Comparison of ENCODE assay signal across 23 mouse cellular contexts in genomic region chr8:85065213-85065612, GRCm38 (mm10). TPM values are rescaled to one million over a fixed set of nuclear protein-coding genes. Genes with fewer than 3 reads are reported as not detected.
A peak's percentile ranks its signal among the peaks of the same experiment; 100 is the strongest.
DNase-seq lines count a peak whose midpoint lies in the region; ATAC-seq and TF ChIP-seq lines count a peak whose summit lies in the region.
"Had no signal": no experiment of that assay in that cellular context is flagged by ENCODE, and none has a peak within 500 bp of the region (broad histone marks: within the 10 kb centered on the region; RNA-seq: fewer than 3 reads in every experiment).

No protein-coding gene starts in this region.

- no peak for TF ChIP-seq CTCF in kidney, adult 2 months (conservative IDR thresholded peaks at IDR 0.05; ENCODE audit: insufficient read depth, insufficient read length, low read depth, low read length)
- no peak for TF ChIP-seq CTCF in liver, embryonic 14.5 days (IDR thresholded peaks at IDR 0.05; ENCODE audit: low read depth)
- TF ChIP-seq CTCF in thymus, adult 2 months (IDR thresholded peaks at IDR 0.05; ENCODE audit: borderline replicate concordance, control insufficient read depth, extremely low read depth, insufficient read depth, low read length, poor library complexity), result no peak

- WGBS in intestine, embryonic 15.5 days, result 18% methylated on average over 2 of the region's 2 CpGs
- 20% methylated on average over 2 of the region's 2 CpGs for WGBS in kidney, adult 2 months
- 46% methylated on average over 2 of the region's 2 CpGs for WGBS in liver, embryonic 14.5 days (ENCODE audit: insufficient replicate concordance)
- WGBS in thymus, adult 2 months, result 91% methylated on average over 2 of the region's 2 CpGs

- ATAC-seq in intestine, embryonic 15.5 days, result peak; percentile 48
- peak; percentile 32; the same call in 1 of the 2 replicates for ATAC-seq in liver, embryonic 14.5 days (ENCODE audit: insufficient read depth)
- ATAC-seq: forebrain, embryonic 16.5 days had no signal

- no peak overlapping the region for H3K4me2 ChIP-seq in intestine, embryonic 15.5 days (replicated peaks)
- no peak overlapping the region for H3K4me2 ChIP-seq in liver, embryonic 14.5 days (ENCODE audit: low read depth)
- H3K4me2 ChIP-seq: embryonic facial prominence, embryonic 15.5 days; heart, embryonic 15.5 days; limb, embryonic 15.5 days had no signal

- H3K27ac ChIP-seq in intestine, embryonic 15.5 days, result no peak overlapping the region
- no peak overlapping the region for H3K27ac ChIP-seq in kidney, adult 2 months (ENCODE audit: insufficient read depth, low read depth, low read length)
- no peak overlapping the region for H3K27ac ChIP-seq in liver, embryonic 14.5 days
- H3K27ac ChIP-seq in thymus, adult 2 months (ENCODE audit: control insufficient read depth, insufficient read depth, low read length), result no peak overlapping the region
- H3K27ac ChIP-seq: embryonic facial prominence, embryonic 15.5 days; heart, embryonic 15.5 days; limb, embryonic 15.5 days had no signal

- no peaks in the 10 kb centered on the region for H3K9me3 ChIP-seq in intestine, embryonic 15.5 days
- no peaks in the 10 kb centered on the region for H3K9me3 ChIP-seq in liver, embryonic 14.5 days (ENCODE audit: control insufficient read depth, low read length)
- H3K9me3 ChIP-seq: embryonic facial prominence, embryonic 15.5 days; heart, embryonic 15.5 days; limb, embryonic 15.5 days; megakaryocyte, embryonic 14.5 days had no signal

- no peak for TF ChIP-seq POLR2A in kidney, adult 2 months (IDR thresholded peaks at IDR 0.05; ENCODE audit: low read depth, low read length)
- no peak for TF ChIP-seq POLR2A in thymus, adult 2 months (IDR thresholded peaks at IDR 0.05; ENCODE audit: control insufficient read depth, extremely low read depth, insufficient read depth, low read length, poor library complexity)

- H3K9ac ChIP-seq in intestine, embryonic 15.5 days, result no peak overlapping the region
- no peak overlapping the region for H3K9ac ChIP-seq in liver, embryonic 14.5 days (replicated peaks)
- H3K9ac ChIP-seq: embryonic facial prominence, embryonic 15.5 days; heart, embryonic 15.5 days; limb, embryonic 15.5 days had no signal

- TF ChIP-seq EP300 in liver, embryonic 14.5 days (IDR thresholded peaks at IDR 0.05; ENCODE audit: low read depth), result no peak

- peak; percentile 95 for DNase-seq in kidney, adult 2 months
- DNase-seq in kidney, postnatal 36 days, result peak; percentile 89 to 93
- DNase-seq in liver, embryonic 14.5 days (ENCODE audit: low read depth in 3 of 3, low spot score in 3 of 3), result no peak
- no peak for DNase-seq in ovary, postnatal 10 days (ENCODE audit: low spot score)
- DNase-seq in retina, embryonic 14.5 days (ENCODE audit: low spot score), result no peak
- DNase-seq in spleen, adult 18-20 months, result no peak
- no peak for DNase-seq in thymus, adult 2 months
- DNase-seq: adrenal gland, postnatal 25 days; cerebellum, adult 11-12 months; cerebellum, postnatal 25 days; gastrocnemius, postnatal 36 days; lung, postnatal 14 days; midbrain, embryonic 14.5 days; thymus, postnatal 14 days had no signal

- no peaks in the 10 kb centered on the region for H3K36me3 ChIP-seq in intestine, embryonic 15.5 days
- H3K36me3 ChIP-seq in kidney, adult 2 months (ENCODE audit: control insufficient read depth, insufficient read depth, low read length), result no peaks in the 10 kb centered on the region
- H3K36me3 ChIP-seq in liver, embryonic 14.5 days (replicated peaks; ENCODE audit: control insufficient read depth, insufficient read depth, low read depth), result no peaks in the 10 kb centered on the region
- H3K36me3 ChIP-seq in thymus, adult 2 months (ENCODE audit: control insufficient read depth, insufficient read depth, low read length), result no peaks in the 10 kb centered on the region

- H3K27me3 ChIP-seq in intestine, embryonic 15.5 days (replicated peaks), result no peaks in the 10 kb centered on the region
- no peaks in the 10 kb centered on the region for H3K27me3 ChIP-seq in kidney, adult 2 months (replicated peaks; ENCODE audit: control insufficient read depth, insufficient read depth, low read length)
- H3K27me3 ChIP-seq in liver, embryonic 14.5 days (ENCODE audit: control insufficient read depth, insufficient read depth, low read length), result no peaks in the 10 kb centered on the region
- no peaks in the 10 kb centered on the region for H3K27me3 ChIP-seq in thymus, adult 2 months (ENCODE audit: control insufficient read depth, insufficient read depth, low read length)
- H3K27me3 ChIP-seq: embryonic facial prominence, embryonic 15.5 days; heart, embryonic 15.5 days; limb, embryonic 15.5 days had no signal

- H3K4me3 ChIP-seq in intestine, embryonic 15.5 days (replicated peaks), result no peak overlapping the region
- no peak overlapping the region for H3K4me3 ChIP-seq in kidney, adult 2 months (ENCODE audit: insufficient read depth, low read depth, low read length)
- no peak overlapping the region for H3K4me3 ChIP-seq in liver, embryonic 14.5 days (ENCODE audit: insufficient read depth in 1 of 2, low read depth in 2 of 2, low read length in 2 of 2)
- H3K4me3 ChIP-seq in thymus, adult 2 months (ENCODE audit: control insufficient read depth, insufficient read depth, low read length), result no peak overlapping the region
- H3K4me3 ChIP-seq: embryonic facial prominence, embryonic 15.5 days; heart, embryonic 15.5 days; layer of hippocampus, adult 2 months; limb, embryonic 15.5 days; megakaryocyte, embryonic 14.5 days; myocyte had no signal

- 0 out of 2 replicates have a peak, but pooled peaks cover 11% of the 10 kb centered on the region for H3K4me1 ChIP-seq in intestine, embryonic 15.5 days (replicated peaks)
- peaks cover 5% of the 10 kb centered on the region; the same call in 1 of the 2 replicates for H3K4me1 ChIP-seq in kidney, adult 2 months (ENCODE audit: control insufficient read depth, insufficient read depth, low read length)
- no peaks in the 10 kb centered on the region; a peak in 1 of 4 replicates for H3K4me1 ChIP-seq in liver, embryonic 14.5 days (replicated peaks; ENCODE audit: control insufficient read depth in 2 of 2, insufficient read depth in 2 of 2, low read length in 1 of 2)
- peaks cover 5% of the 10 kb centered on the region for H3K4me1 ChIP-seq in thymus, adult 2 months (replicated peaks; ENCODE audit: control insufficient read depth, insufficient read depth, low read length)

RNA-seq across cellular contexts. Expression of gene Gm5741, which starts 2.6 kb away (rescaled TPM):
- not detected in 2 replicates for polyA plus RNA-seq in intestine, embryonic 15.5 days (2015; fragmentation: Nextera tagmentation; extraction: Ambion mirVana)
- polyA plus RNA-seq in kidney, adult 2 months (2012; rRNA removed), result 0.91 TPM in 1 of 2 replicates, not detected in the other
- polyA plus RNA-seq in liver, embryonic 14.5 days (2012; rRNA removed), result 0.29 TPM in 1 of 2 replicates, not detected in the other
- polyA plus RNA-seq in liver, embryonic 14.5 days (2014; fragmentation: Nextera tagmentation; extraction: Ambion mirVana), result not detected in 2 replicates
- polyA plus RNA-seq in thymus, adult 2 months (2012; rRNA removed), result 1.4 TPM in 1 of 2 replicates, not detected in the other
- polyA plus RNA-seq: heart, embryonic 15.5 days; limb, embryonic 15.5 days; neural tube, embryonic 14.5 days had no signal

RNA-seq across cellular contexts. Expression of gene Fbxw9, which starts 5.4 kb away (rescaled TPM):
- 25.2 and 27.4 TPM in 2 replicates for polyA plus RNA-seq in intestine, embryonic 15.5 days (2015; fragmentation: Nextera tagmentation; extraction: Ambion mirVana)
- polyA plus RNA-seq in kidney, adult 2 months (2012; rRNA removed), result 32.6 and 39.6 TPM in 2 replicates
- polyA plus RNA-seq in liver, embryonic 14.5 days (2012; rRNA removed), result 8.9 and 13.5 TPM in 2 replicates
- 5.7 and 6.0 TPM in 2 replicates for polyA plus RNA-seq in liver, embryonic 14.5 days (2014; fragmentation: Nextera tagmentation; extraction: Ambion mirVana)
- 25.0 and 29.3 TPM in 2 replicates for polyA plus RNA-seq in thymus, adult 2 months (2012; rRNA removed)

RNA-seq across cellular contexts. Expression of gene Dhps, which starts 6.3 kb away (rescaled TPM):
- polyA plus RNA-seq in intestine, embryonic 15.5 days (2015; fragmentation: Nextera tagmentation; extraction: Ambion mirVana), result 56.6 and 57.5 TPM in 2 replicates
- 26.0 and 30.8 TPM in 2 replicates for polyA plus RNA-seq in kidney, adult 2 months (2012; rRNA removed)
- polyA plus RNA-seq in liver, embryonic 14.5 days (2012; rRNA removed), result 19.6 and 21.5 TPM in 2 replicates
- 30.9 and 36.4 TPM in 2 replicates for polyA plus RNA-seq in liver, embryonic 14.5 days (2014; fragmentation: Nextera tagmentation; extraction: Ambion mirVana)
- 105 TPM in 2 replicates for polyA plus RNA-seq in thymus, adult 2 months (2012; rRNA removed)

RNA-seq across cellular contexts. Expression of gene Wdr83os, which starts 15.3 kb away (rescaled TPM):
- 133 and 151 TPM in 2 replicates for polyA plus RNA-seq in intestine, embryonic 15.5 days (2015; fragmentation: Nextera tagmentation; extraction: Ambion mirVana)
- polyA plus RNA-seq in kidney, adult 2 months (2012; rRNA removed), result 141 and 157 TPM in 2 replicates
- 40.6 and 51.8 TPM in 2 replicates for polyA plus RNA-seq in liver, embryonic 14.5 days (2012; rRNA removed)
- 61.8 and 71.5 TPM in 2 replicates for polyA plus RNA-seq in liver, embryonic 14.5 days (2014; fragmentation: Nextera tagmentation; extraction: Ambion mirVana)
- 123 and 141 TPM in 2 replicates for polyA plus RNA-seq in thymus, adult 2 months (2012; rRNA removed)

RNA-seq across cellular contexts. Expression of gene Wdr83, which starts 15.9 kb away (rescaled TPM):
- 35.7 and 42.9 TPM in 2 replicates for polyA plus RNA-seq in intestine, embryonic 15.5 days (2015; fragmentation: Nextera tagmentation; extraction: Ambion mirVana)
- 33.7 and 37.7 TPM in 2 replicates for polyA plus RNA-seq in kidney, adult 2 months (2012; rRNA removed)
- 21.2 and 26.0 TPM in 2 replicates for polyA plus RNA-seq in liver, embryonic 14.5 days (2012; rRNA removed)
- polyA plus RNA-seq in liver, embryonic 14.5 days (2014; fragmentation: Nextera tagmentation; extraction: Ambion mirVana), result 20.1 and 24.4 TPM in 2 replicates
- 51.9 and 56.3 TPM in 2 replicates for polyA plus RNA-seq in thymus, adult 2 months (2012; rRNA removed)

Comparison
In these comparisons a context has a peak if more than half of its experiments do, and no peak if none do; other contexts are left out.
1. DNase-seq: peak in kidney, adult 2 months (single experiment) and kidney, postnatal 36 days (2 of 2); none in liver, embryonic 14.5 days (0 of 3), ovary, postnatal 10 days (single experiment), retina, embryonic 14.5 days (single experiment), spleen, adult 18-20 months (0 of 2) and thymus, adult 2 months (single experiment).